Mouse (Mus musculus) Muller cell, postnatal 12 days (primary cell): ENCODE measurements around the gene Epha2.
A peak's percentile ranks its signal among the peaks of the same experiment; 100 is the strongest.

Source experiments
- DNase-seq: peaks from one replicate; pipeline ENCODE4 v3.0.0-alpha.2; 2015; ENCODE audit errors: inconsistent ontology term

Epha2 gene

GRCm38 (mm10) chr4:141303402-141304222, 2.6 kb downstream of the Epha2 start:
- peak; percentile 63 for DNase-seq

- DNase-seq, result no peak
Observed at GRCm38 (mm10) chr4:141304223-141304611, 3.2 kb downstream of the Epha2 start.

DNA sequence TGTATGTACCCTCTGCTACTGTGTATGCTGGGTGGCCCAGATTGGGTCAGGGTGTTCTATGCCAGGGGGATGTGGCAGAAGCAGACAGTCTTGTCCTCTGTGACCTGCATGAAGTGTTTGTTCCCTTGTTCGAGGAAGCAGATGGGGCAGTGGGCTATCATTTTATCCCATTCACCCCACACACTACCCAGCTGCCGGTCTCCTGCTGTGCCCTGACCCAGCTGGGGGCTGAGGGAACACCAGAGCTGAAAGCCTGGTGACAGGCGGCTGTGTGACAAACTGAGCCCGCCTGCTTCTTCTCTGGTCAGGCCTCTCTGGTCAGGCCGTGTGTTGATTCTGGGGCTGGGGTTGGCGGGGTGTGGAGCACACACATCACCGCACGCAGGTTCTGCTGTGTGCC, 5.0 kb downstream of the Epha2 start:
- DNase-seq, result peak; percentile 54

- DNase-seq, result no peak
Observed at GRCm38 (mm10) chr4:141308381-141308780, 7.3 kb downstream of the Epha2 start.

DNA sequence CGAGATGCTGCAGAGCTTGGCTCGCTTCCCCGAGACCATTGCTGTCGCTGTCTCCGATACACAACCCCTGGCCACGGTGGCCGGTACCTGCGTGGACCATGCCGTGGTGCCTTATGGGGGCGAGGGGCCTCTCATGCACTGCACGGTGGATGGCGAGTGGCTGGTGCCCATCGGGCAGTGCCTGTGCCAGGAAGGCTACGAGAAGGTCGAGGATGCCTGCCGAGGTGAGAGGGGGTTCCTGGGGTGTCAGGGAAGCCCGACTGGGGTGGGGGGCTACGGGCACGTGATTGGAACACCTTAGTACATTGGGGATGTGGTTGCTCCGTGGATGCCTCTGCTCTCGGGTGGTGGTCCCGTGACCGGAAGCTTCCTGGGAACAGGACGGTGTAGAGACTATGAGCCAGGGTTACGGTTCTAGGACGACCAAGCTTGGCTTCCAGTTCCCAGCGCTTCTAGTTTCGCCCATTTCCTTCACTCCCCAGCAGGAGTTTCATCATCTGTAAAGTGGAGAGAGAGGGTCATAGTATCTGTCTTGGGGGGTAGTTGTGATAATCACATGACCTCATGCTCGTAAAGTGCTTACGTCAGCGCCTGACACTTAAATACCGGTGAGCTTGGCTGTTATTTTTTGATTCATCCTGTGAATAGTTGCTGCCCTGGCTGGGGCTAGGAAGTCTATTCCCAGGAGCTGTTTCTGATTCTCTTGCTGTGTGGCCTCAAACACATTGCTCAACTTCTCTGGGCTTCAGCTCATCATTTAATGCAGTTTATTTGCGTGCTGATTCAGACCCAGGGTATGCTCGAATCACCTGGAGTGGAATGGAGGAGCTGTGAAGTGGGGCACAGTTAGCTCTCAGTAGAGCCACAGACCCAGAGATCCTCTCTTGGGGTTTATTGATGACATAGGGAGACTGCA, 8.1 kb downstream of the Epha2 start:
- DNase-seq, result no peak

GRCm38 (mm10) chr4:141309773-141310145, 8.7 kb downstream of the Epha2 start:
- DNase-seq, result peak; percentile 75

DNA sequence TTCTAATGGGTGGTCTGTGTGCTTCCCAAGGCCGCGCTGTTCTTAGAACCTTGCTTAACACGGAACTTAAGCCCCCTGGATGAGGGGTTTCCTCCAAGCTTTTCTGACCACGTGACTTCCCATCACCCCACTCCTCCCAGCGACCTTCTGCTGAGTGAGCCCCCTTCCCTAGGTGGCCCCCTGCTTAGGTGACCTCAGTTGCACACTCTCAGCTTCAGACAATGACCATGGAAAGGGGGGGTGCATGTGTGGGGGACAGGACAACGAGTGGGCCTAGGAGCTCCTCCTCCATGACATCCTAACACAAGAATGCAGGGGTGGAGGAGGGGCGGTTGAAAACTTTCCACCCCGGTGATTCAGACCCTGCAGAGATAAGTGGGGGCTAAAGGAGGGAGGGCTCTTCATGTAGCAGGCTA, 9.2 kb downstream of the Epha2 start:
- peak; percentile 99 for DNase-seq

- peak; percentile 92 for DNase-seq
Observed at GRCm38 (mm10) chr4:141311078-141311477, 10.0 kb downstream of the Epha2 start.

DNA sequence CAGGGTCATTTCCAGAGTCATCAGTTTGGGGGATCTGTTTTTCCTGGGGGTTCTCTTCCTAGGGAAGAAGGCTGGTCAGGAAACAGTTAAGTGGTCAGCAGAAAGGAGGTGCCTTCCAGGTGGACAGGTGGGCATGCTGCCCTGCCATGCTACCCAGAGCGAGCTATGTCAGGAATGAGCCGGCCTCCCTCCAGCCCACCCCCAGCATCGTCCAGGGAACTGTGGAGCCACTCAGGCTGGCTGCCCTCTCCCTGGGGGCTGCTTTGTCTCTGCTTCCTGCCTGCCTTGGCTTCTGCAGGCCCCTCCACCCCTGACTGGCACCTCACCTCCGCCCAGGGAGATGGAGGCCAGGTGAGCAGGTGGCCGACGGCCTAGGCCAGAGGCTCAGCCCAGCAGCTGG, 10.5 kb downstream of the Epha2 start:
- peak; percentile 51 for DNase-seq

DNA sequence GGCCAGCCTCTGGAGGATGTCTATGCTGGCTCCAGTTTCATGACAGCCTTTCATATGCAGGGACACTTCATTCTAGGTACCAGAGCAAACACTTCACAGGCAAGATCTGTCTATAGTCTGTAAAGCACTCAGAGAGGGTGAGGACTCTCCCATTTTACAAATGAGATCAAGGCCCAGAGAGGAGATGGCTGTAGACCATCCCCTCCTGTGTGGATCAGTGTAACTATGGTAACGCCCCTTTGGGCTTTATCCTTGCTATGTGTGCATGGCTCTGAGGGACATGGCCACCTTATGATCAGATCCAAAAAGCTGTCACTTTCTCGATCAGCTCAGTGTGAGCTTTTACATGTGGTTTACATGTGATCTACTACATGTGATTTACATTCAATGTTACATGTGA, 10.9 kb downstream of the Epha2 start:
- no peak for DNase-seq

- no peak for DNase-seq
Observed at GRCm38 (mm10) chr4:141312513-141313131, 11.6 kb downstream of the Epha2 start.

DNA sequence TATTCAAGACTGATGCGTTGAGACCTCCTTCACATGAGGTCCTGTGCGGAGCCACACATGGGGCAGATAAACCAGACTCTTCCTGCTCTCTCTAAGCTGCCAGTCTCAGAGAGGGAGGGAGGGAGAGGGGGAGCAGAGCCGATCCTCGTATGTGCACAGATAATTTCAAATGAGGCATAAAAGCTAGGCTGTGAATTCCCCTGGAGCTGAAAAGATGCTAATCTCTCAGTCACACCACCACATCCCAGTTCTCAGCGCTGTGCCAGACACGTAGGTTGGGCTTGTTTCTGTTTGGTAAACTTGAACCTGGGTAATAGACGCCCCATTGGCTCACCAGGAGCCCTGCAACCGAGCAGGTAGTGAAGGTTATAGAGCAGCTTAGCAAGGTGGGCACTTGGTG, 12.4 kb downstream of the Epha2 start:
- peak; percentile 60 for DNase-seq

GRCm38 (mm10) chr4:141313924-141314323, 12.9 kb downstream of the Epha2 start:
- DNase-seq, result no peak

GRCm38 (mm10) chr4:141314745-141315144, 13.7 kb downstream of the Epha2 start:
- DNase-seq, result no peak

- no peak for DNase-seq
Observed at GRCm38 (mm10) chr4:141316023-141316422, 15.0 kb downstream of the Epha2 start.

GRCm38 (mm10) chr4:141316498-141317180, 15.6 kb downstream of the Epha2 start:
- no peak for DNase-seq

DNA sequence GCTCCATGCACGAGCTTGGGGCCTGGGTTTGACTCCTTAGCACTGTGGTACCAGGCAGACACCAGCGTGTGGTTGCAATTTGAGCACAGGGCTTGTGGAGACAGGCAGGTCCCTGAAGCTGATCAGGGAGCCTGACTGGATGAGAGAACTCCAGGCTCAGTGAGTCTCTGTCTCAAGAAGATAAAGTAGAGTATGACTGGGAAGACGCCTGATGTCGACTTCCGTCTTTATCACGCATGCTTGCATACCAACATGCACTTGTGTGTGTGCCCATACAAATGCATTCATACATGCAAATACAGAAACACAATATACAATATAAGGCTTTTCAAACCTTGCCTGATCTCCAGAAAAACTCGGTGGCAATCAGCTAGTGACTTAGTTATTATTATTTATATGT, 16.9 kb downstream of the Epha2 start:
- DNase-seq, result no peak

- DNase-seq, result no peak
Observed at GRCm38 (mm10) chr4:141322526-141322925, 21.5 kb downstream of the Epha2 start.

DNA sequence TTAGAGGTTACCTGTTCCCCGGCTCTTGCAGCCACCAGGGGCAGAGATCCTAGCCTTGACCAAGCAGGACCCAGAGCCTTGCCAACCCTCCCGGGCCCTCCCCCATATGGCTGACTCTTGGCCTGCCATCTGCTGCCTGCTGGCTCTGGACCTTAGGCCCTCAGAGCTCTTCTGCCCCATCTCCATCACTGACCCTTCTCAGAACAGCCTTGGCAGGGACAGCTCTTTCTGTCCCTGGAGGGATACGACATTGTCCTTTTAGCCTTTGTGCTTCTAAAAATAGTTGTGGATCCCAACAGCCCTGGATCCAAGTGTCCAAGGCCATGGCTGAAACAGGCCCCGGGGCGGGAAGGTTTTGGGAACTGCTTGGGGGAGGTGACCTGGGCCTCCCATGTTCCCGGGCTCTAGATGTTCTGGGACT, 23.7 kb downstream of the Epha2 start:
- no peak for DNase-seq

- DNase-seq, result no peak
Observed at GRCm38 (mm10) chr4:141325636-141326035, 24.6 kb downstream of the Epha2 start.

GRCm38 (mm10) chr4:141327075-141327474, 26.0 kb downstream of the Epha2 start:
- DNase-seq, result no peak

- no peak for DNase-seq
Observed at GRCm38 (mm10) chr4:141328742-141329141, 27.7 kb downstream of the Epha2 start.
